Mouse (Mus musculus): ENCODE data around the gene Ackr1. TPM values are rescaled to one million over a fixed set of nuclear protein-coding genes. Genes with fewer than 3 reads are reported as not detected.

Ackr1 gene
- total RNA-seq (2021), result 10 to 100 TPM; 64.9 to 73.8 TPM

DNA sequence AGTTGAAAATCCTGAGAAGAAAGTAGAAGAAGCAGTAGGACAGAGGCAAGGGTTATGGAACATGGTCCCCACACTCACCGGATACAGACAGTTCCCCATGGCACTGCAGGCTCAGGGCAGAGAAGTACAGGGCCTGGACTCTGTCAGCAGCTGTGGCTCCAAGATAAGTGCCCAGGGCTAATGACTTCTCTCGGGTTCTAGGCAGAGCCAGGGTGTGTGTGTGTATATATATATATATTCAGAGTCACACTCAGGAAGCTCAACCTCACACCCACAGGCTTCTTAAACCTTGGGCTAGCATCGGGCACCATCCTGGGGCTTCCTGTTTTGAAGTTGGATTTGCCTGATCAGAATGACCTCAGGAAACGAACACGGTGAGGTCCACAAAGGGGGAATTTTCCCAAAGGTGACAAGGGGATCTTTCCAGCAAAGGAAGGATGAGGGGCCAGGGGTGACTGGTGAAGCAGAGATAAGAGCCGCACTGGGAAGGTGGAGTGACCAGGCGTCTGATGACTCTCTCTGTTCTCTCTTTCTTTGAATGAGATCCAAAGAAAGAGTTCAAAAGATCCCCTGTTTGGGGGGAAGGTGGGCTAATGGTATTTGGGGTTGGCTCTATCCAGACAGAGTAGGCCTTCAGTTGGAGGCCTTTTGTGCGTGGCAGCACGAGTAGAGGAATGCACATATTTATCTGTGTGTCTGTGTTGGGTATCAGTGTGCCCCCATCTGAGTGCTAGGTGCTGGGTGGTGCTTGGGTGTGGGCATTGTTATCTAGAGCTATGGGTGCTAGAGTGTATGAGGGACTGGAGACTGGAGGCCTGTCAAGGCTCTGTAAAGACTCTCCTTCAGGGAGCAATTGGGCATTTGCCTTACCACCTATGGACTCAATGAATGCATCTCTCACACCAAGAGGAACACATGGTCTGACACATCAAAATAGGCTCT, at the start of gene Ackr1:
Gene Ackr1, minus strand, starts transcription at position 439 of the 942 bp plus-strand sequence.
- no peak for DNase-seq (ENCODE audit: extremely low spot score in 1 of 2, low spot score in 1 of 2)

DNA sequence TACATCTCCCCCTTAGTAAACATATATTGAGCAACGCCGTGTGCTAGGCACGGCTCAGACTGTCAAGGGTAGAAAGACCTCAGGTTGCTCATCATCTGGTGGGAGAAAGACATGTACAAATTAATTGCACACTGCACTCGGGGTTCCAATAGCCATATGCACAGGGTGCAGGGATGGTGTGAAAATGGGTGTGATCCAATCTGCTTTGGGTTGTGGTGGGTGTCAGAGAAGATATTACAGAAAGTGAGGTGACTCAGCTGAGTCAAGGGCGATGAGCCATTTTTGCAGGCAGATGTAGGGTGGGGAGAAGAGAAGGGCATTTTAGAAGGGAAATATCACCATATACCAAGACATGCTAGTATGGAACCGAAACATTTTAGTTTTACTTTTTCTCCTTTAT, 47.9 kb upstream of the Ackr1 start:
- DNase-seq (ENCODE audit: extremely low spot score in 1 of 2, low spot score in 1 of 2), result no peak

DNA sequence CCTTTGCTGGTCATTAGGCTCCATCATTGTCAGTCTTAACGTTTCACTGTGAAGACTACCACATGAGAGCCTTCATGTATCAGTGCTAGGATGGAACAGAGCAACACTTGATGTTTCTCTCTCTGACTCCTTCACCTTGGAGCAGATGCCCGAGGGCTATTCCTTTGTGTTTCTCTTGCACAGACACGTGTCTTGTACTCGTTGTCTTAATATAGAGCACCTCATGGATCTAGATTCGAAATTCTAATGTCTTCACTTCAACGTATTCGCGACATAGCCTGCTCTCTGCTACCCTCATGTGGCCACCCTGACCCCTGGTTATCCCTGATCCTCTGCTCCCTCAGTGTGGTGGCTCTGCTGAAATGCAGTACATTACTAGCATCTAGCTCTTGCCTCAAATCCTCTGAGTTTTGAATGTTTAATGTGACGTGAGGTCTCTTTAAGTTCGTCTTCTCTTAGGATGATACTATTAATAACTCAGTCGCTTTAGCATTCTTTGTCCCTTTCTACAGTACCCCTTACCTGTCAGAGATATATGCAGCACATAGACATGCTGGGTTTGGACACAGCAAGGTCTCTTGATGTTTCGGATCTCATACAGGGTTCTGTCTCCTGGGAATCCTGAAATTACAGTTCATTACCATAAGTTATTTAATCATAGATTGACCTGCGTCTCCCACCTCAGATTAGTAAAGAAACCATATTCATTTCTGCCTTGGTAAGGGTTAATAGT, 44.0 kb upstream of the Ackr1 start:
- peak; percentile 43 to 75 for DNase-seq (ENCODE audit: extremely low spot score in 1 of 2, low spot score in 1 of 2)

DNA sequence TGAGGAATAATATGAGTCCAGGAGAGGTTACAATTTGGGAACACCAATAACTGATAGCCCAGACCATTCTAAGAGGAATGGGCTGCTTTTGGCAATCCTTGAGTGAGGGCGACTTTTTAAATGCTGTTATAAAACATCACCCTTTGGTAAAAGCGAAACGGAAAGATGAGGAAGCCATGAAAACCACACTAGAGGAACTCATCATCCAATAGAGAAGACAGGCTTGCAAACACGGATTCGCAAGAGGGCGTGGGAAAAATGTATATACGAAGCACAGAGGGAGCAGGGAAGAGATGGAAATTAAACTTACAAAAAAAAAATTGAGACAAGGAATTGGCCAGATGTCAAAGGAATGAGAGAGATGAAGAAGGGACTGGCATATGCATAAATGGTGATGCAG, 40.5 kb upstream of the Ackr1 start:
- DNase-seq (ENCODE audit: extremely low spot score in 1 of 2, low spot score in 1 of 2), result no peak

DNA sequence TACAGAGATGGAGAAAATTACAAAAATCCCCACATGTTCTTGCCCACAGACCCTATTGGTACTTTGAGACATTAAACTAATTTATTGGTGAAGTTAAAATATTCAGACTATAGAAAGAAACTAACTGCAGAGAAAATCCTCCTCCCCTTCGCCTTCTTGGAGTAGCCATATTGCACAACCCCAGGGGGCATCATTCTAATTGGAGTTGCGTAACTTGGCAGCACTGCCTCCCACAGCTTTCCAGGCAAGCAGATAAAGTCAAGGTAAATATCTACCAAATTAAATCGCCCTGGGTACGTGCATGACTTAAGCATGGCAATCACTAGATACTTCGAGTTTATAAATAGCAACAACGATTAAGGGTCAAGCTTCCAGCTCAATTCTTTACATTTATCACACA, 38.0 kb upstream of the Ackr1 start:
- no peak for DNase-seq (ENCODE audit: extremely low spot score in 1 of 2, low spot score in 1 of 2)

DNA sequence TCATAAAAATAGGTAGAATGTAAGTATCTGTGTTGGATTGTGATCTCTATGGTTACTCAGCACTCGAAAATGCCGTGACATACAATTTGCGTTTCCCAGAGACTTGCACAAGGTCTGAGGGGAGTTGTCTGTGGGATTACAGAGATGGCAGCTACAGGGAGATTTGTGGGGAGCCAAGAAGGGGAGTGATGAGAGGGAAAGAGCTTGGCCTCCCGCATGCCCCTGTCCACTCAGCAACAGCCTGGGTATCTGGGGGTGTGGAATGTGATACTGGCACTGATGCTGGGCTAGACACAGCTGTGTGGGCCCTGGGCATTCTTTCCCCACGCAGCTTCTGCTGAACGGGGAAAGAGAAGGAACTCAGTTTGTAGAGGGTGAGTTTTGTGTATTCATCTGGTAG, 36.9 kb upstream of the Ackr1 start:
- DNase-seq (ENCODE audit: extremely low spot score in 1 of 2, low spot score in 1 of 2), result no peak

DNA sequence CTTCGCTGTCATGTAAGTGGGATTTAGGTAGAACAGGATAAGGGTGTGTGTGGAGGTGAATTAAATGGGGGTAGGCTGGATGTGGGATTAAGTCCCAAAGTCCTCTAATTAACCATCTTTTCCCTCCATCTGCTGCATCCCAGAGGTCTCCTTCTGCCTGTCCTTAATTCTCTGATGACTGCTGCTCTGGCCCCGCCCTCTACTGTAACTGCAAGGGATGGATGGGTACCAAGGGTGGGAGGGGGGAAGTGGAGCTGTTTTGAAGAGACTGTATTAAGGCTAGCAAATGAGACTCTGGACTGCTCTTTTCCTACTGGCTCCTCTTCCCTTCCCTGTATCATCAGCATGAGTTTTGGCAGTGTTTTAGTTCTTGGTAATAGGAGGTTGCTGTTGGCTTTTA, 36.1 kb upstream of the Ackr1 start:
- DNase-seq (ENCODE audit: extremely low spot score in 1 of 2, low spot score in 1 of 2), result no peak

DNA sequence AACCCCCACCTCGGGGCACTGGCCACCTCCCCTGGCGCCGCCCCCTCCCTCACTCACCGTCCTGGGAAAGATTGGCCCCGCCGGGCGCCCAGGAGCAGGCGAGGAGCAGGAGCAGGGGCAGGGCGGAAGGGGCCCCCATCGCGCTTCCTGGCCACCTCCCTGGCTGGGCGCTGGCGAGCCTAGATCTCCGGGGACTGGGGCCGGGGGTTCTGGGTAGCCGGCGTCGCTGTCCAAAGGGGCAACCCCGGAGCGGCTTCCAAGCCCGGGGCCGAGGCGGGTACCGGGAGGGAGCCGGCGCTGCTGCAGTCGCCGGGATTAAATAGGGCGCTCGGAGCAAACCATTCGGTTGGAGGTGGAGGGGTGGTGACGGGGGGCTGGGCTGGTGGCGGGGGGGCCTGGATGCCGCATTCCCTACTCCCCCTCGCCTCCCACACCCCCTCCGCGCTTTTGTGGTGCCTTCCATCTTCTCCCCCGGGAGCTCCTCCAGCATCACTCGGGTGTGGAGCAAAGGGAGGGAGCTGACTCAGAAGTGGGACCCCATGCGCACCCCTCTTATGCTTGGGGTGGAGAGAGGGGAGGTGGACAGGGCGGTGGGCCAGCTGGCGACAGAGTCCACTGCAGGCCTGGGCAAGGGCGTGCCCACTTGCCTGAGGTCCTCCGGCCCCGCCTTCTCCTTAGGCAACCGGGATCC, 34.0 kb upstream of the Ackr1 start, which contains the start of gene Cadm3:
Gene Cadm3, minus strand, starts transcription at position 340 of the 691 bp plus-strand sequence.
- peak; percentile 76 to 79 for DNase-seq (ENCODE audit: extremely low spot score in 1 of 2, low spot score in 1 of 2)

DNA sequence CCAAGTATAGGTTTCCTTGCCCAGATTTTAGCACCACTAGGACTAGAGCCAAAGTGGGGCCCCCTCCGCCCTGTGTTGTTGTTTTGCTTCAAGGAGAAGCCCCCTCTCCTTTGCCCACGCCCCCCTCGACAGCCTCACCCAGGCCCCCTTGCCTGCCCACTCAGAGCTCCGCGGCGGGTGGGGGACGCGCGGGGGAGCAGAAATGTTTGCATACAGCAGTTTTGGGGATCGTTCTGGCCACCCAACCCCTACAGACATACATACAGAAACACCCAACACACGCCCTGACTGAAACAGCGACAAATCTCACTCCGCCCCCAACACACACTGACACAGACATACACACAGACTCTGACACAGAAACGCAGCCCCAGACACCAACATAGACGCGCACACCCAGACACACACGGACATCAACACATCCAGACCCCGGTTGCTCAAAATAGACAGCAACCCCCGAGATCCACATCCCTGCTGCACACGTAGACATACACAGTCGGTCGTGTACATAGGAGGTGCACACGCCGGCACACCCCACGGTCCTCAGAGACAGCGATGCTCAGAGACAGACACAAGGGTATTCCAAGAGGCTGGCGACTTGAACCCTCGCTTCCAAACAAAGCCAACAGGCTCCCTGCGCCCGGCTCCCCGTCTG, 33.3 kb upstream of the Ackr1 start:
- peak; percentile 35 for DNase-seq (ENCODE audit: extremely low spot score in 1 of 2, low spot score in 1 of 2)

DNA sequence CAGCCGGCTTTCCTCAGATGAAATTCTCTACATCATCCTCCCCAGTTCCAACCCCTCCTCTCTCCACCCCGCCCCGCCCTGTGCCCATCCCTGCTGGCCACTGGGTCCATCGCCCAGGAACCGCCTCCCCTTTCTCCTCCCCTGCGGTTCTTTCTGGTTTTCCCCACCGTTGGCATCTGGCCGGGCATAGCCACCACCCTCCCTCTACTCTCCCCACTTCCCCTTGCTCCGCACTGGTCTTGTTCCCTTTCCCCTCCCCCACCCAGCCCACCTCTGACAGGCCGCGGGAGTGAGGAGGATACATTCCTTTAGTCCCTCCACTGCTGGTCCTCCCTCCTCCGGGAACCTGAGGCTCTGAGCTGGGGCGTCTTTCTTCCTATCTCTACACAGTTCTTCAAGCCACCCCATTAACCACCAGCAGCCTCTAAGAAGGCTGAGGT, 32.4 kb upstream of the Ackr1 start:
- no peak for DNase-seq (ENCODE audit: extremely low spot score in 1 of 2, low spot score in 1 of 2)

DNA sequence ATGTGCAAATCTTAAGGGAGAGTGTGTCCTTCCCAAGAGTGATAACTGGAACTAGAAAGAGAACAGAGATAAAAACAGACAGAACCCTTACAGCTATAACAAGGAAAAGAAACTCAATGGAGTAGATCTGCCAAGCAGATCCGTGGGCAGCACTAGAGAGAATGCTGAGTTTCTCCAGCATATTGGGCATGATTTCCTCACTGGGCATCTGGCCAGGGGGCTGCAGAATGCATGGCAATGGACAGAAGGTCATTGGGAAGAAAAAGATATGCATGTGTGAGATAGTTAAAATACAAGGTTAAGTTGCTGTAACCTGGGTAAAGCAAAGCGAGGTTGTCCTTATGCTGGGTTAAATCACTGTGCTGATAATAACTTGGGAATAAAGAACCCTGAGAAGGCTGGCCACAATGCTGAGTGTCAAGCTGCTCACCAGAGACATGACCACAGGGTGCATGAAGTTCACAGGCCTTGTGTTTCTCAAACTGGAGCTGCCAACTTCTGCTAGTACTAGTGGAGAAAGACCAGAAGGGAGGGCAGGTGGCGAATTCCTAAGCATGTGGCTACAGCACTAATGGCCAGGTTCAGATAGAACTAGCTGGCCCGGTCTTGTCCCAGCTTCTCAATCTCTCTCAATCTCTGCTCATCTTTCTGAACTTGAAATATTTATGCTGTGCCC, 30.7 kb upstream of the Ackr1 start:
- no peak for DNase-seq (ENCODE audit: extremely low spot score in 1 of 2, low spot score in 1 of 2)

DNA sequence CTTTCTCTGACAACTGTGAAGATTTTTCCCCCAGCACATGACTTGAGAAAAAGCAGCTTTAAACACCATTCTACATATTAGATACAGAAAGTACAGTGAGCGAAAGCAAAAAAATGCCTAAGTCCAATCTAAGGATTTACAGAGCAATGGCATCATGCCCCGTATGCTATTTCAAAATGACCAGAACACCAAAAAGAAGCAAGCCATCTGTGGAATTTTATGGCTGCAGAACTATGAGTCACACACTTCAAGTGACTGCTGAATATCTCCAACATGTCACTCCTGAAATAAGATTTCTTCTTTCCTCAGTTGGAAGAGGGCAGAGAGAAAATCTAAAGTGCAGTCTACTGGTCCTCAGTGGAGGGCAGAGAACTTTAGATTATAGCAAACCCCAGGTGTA, 29.9 kb upstream of the Ackr1 start:
- DNase-seq (ENCODE audit: extremely low spot score in 1 of 2, low spot score in 1 of 2), result no peak

DNA sequence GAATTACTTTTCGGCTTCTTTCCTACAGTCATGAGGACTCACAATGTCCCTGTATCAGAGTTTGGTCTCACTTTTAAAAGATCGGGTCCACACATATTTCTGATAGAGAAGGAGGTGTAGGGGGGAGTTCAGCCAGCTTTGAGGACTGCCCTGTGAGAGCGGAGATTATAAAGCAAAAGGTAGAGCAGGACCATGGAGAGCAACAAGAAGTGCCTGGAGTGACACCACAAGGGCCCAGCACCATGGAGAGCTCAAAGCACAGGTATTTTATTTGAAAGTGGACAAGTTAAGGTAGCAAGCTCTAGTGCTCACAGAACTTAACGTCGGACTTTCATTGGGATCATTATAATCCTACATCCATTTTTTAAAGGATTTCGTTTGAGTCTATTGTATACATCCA, 28.1 kb upstream of the Ackr1 start:
- DNase-seq (ENCODE audit: extremely low spot score in 1 of 2, low spot score in 1 of 2), result no peak

DNA sequence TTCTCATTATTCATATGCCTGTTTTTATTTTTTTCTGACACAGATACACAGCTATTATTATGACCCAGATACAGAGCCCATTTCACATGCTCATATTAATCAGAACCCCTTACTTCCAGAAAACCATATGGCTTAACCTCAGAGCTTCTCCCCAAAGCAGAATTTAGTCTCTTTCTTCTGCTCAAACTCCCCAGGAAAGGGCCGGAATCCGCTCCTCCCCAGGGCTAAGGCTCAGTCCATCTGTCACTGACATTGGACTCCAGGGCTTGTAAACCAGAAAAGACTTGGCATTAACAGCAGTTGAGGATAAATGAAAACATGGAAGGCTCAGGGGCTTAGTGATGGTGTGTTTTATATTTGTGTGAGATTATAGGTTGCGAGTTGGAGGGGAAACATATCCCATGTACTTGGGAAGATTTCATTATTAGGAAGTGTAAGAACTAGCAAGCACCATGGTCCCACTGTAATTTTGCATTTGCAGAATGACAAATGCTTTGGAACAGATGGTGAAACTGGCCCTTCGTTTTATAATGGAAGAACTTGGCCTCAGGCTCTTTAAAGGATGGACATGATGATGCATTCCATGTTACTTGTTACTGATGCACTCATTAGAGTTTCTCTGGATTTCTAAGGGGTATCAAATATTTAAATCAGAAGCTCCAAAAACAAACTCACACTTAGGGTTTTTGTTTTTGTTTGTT, 26.2 kb upstream of the Ackr1 start:
- DNase-seq (ENCODE audit: extremely low spot score in 1 of 2, low spot score in 1 of 2), result no peak

DNA sequence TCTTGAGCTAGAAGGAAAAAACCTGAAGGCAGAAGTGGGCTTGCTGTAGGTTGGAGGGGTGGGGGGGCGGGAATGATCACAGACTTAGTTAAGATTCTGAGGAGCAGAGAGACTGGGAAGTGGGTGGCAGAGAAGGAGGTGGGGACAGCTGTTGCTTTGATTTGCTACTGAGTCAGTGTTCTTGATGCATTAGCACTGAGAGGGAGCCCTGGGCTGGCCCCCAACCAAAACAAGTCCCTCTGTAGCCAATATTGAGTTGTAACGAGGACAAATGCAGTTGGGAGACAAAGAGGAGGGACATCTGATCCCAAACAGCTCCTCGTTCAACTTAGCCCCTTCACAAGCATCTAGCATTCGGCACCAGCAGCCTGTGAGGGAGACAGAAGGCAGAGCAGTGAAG, 24.2 kb upstream of the Ackr1 start:
- DNase-seq (ENCODE audit: extremely low spot score in 1 of 2, low spot score in 1 of 2), result no peak

DNA sequence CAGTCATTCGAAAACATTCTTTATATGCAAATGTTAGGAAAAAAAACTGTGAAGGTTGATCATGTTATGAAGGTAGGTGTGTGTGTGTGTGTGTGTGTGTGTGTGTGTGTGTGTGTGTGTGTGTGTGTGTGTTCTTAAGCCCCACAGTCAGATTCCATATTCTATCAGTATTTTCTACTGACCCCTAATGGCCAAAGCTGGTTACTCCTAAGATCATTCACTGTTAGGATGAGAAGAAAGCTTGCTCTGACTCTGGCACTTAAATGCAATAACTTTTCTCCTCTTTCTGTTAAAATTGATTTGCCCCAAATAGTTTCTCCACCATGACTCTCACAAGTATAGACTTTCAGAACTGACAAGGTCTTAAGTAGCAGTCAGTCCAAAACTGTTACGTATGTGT, 23.1 kb upstream of the Ackr1 start:
- no peak for DNase-seq (ENCODE audit: extremely low spot score in 1 of 2, low spot score in 1 of 2)

DNA sequence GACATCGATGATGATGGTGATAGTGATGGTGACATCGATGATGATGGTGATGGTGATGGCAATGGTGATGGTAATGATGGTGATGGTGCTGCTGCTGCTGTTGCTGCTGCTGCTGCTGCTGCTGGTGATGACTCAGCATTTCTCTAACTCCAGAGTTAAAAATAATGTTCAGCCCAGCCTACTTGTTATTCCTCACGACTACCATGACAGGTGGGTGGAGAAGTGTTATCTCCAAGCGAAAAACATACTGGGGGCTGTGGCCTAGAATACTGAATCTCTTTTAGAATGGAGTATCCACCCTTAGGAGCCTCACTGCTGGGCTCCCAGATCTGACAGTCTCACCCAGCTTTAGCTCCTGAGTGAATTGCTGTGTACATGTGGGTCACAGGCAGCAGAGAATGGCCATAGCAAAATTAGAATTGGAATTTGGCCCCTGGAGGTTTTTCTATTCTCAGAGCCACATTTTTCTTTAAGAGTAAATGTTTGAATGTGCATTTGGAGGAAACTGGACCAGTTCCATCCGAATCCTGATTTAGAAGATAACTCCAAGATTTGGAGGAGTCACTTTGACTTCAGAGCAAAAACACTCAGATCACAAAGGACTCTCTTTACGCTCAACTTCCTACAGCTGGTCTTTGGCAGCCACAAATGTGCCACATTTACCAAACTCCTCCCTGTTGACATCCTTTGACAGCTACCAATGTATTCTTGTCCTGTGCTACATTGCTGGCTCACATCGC, 21.7 kb upstream of the Ackr1 start:
- DNase-seq (ENCODE audit: extremely low spot score in 1 of 2, low spot score in 1 of 2), result no peak

DNA sequence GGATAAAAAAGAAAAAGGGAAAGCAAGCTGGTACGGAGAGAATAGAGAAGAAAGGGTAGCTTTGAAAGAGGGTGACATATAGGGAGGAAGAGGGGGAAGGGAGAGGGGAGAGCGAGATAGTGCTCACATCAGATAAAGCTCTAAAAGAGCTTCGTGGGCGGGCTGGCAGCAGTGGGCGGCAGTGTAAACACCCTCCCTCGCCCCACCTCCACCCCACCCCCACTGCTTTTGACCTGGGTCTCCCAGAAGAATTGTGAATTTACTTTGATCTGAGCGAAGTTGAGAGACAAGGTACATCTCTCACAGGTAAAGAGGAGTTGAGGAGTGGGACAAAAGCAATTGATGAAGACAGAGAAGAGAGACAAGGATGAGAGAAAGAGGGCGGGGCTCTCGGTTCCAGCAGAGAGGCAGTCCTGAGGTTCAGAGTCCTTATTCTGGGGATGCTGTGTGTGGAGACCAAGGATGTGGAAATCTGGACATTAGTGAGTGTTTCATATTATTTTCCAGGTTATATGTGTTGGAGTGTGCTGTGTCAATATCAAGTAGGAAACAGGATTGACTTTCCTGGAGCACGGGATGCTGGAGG, 16.9 kb upstream of the Ackr1 start, which contains the start of gene Aim2:
Gene Aim2, plus strand, starts transcription at position 508 of the 586 bp plus-strand sequence.
- no peak for DNase-seq (ENCODE audit: extremely low spot score in 1 of 2, low spot score in 1 of 2)

All from layer of hippocampus, postnatal 25 days (tissue).